Mouse (Mus musculus) forebrain, embryonic 16.5 days (tissue): ENCODE results near the gene Nle1. TPM values are rescaled to one million over a fixed set of nuclear protein-coding genes. Genes with fewer than 3 reads are reported as not detected.

Experiments
- ATAC-seq: fragments of 200-750 bp; cut with Nextera tagmentation; 2 replicates; pipeline ENCODE4 v1.8.0; 2017; ENCODE audit warnings: mild to moderate bottlenecking, moderate library complexity
- H3K27ac ChIP-seq: fragments of 300-500 bp; sonication (generic); 2 replicates; pipeline ENCODE4 v1.5.1; 2014; ENCODE audit warnings: low read length, control low read depth
- H3K27me3 ChIP-seq: fragments of 300-500 bp; sonication (generic); replicated peaks from 2 replicates; pipeline ENCODE4 v1.6.1; 2014; ENCODE audit warnings: low read length; ENCODE audit not compliant: control insufficient read depth, insufficient read depth
- H3K36me3 ChIP-seq: fragments of 300-500 bp; sonication (generic); 2 replicates; pipeline ENCODE4 v1.6.1; 2014; ENCODE audit not compliant: control insufficient read depth, insufficient read depth
- H3K4me1 ChIP-seq: fragments of 300-500 bp; sonication (generic); replicated peaks from 2 replicates; pipeline ENCODE4 v1.6.1; 2014; ENCODE audit warnings: low read length; ENCODE audit not compliant: control insufficient read depth, insufficient read depth
- H3K4me2 ChIP-seq: fragments of 300-500 bp; sonication (generic); 2 replicates; pipeline ENCODE4 v1.6.1; 2014; ENCODE audit warnings: mild to moderate bottlenecking, low read length, control low read depth
- H3K4me3 ChIP-seq: fragments of 300-500 bp; sonication (generic); replicated peaks from 2 replicates; pipeline ENCODE4 v1.5.1; 2014; ENCODE audit warnings: mild to moderate bottlenecking, low read length, control low read depth
- H3K9ac ChIP-seq: fragments of 300-500 bp; sonication (generic); replicated peaks from 2 replicates; pipeline ENCODE4 v1.6.1; 2014; ENCODE audit warnings: low read depth, low read length, control low read depth
- H3K9me3 ChIP-seq: fragments of 300-500 bp; sonication (generic); 2 replicates; pipeline ENCODE4 v1.6.1; 2016; ENCODE audit warnings: low read length; ENCODE audit not compliant: control insufficient read depth
- WGBS: fragments of 180-500 bp; shearing (Covaris S2); extraction: QIAGEN DNeasy Blood & Tissue Kit; methylation state at CpG from one replicate; pipeline ENCODE4 v1.1.7; 2014; 5-methylcytosine and 5-hydroxymethylcytosine counted together
- polyA plus RNA-seq: library from polyadenylated mRNA; unstranded; fragments of >200 nt; fragmentation: Nextera tagmentation; extraction: Ambion mirVana; gene quantifications from 2 replicates; pipeline ENCODE4 v1.2.1, GENCODE M21; 2015

The Nle1 gene
- polyA plus RNA-seq, 1 experiment from 2014 or later, result 39.7 TPM

- Histone ChIP-seq H3K27me3 (0 out of 2 replicates have a peak, but pooled peaks cover 2% of the 10 kb centered on the region), H3K9ac (no peak overlapping the region), H3K4me1 (no peaks in the 10 kb centered on the region), H3K36me3 (no peaks in the 10 kb centered on the region), H3K4me2 (no peak overlapping the region), H3K4me3 (no peak overlapping the region), H3K27ac (no peak overlapping the region), H3K9me3 (no peaks in the 10 kb centered on the region)
- ATAC-seq, result no peak
- 76% methylated on average over 4 of the region's 4 CpGs for WGBS
These were observed 13.5 kb upstream of the Nle1 start for GRCm38 (mm10) chr11:82921691-82922090.

GRCm38 (mm10) chr11:82920768-82921167 lies 12.6 kb upstream of the Nle1 start:
- H3K9ac ChIP-seq, result no peak overlapping the region
- no peak overlapping the region for H3K4me2 ChIP-seq
- 69% methylated on average over 10 of the region's 10 CpGs for WGBS
- no peak for ATAC-seq
- H3K4me1 ChIP-seq, result no peaks in the 10 kb centered on the region
- H3K4me3 ChIP-seq, result no peak overlapping the region
- no peak overlapping the region for H3K27ac ChIP-seq
- H3K27me3 ChIP-seq, result 0 out of 2 replicates have a peak, but pooled peaks cover 2% of the 10 kb centered on the region
- H3K36me3 ChIP-seq, result no peaks in the 10 kb centered on the region
- H3K9me3 ChIP-seq, result no peaks in the 10 kb centered on the region

DNA sequence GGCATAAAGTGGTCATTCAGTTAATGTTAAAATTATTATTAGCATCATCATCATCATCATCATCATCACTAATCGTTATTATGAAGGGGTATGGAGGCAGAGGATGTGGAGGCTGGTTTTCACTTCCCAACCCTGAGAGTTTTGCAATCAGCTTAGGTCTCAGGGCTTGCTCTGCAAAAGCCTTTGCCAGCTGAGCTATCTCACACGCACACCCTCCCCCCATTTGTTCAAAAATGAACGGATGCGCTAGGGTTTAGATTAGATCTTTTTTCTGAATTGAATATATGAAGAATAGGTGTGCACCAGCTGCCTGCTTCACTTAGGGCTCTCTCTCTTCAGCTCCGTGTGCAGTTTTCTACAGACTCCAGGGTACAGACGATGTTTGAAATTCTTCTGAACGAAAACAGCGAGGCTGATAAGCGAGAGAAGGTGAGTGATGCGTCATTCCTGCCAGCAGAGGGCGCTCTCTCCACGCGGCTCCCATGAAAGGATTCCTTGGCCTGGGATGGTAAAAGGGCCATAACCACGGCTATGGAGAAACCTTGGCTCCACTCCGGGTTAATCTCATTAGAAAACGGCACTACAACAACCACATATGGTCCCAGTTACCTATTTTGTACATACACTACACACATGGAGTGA lies 6.6 kb upstream of the Nle1 start:
- H3K27ac ChIP-seq, result no peak overlapping the region
- peak overlapping the region; percentile 48 for H3K4me2 ChIP-seq
- H3K36me3 ChIP-seq, result no peaks in the 10 kb centered on the region
- H3K27me3 ChIP-seq, result 0 out of 2 replicates have a peak, but pooled peaks cover 2% of the 10 kb centered on the region
- 0 out of 2 replicates have a peak, but pooled peaks cover 2% of the 10 kb centered on the region for H3K4me1 ChIP-seq
- peak overlapping the region; percentile 30; the same call in 1 of the 2 replicates for H3K9ac ChIP-seq
- WGBS, result 8% methylated on average over 16 of the region's 16 CpGs
- no peaks in the 10 kb centered on the region for H3K9me3 ChIP-seq
- H3K4me3 ChIP-seq, result 0 out of 2 replicates have a peak overlapping the region, but pooled peaks have one; percentile 21
- peak; percentile 66 for ATAC-seq

DNA sequence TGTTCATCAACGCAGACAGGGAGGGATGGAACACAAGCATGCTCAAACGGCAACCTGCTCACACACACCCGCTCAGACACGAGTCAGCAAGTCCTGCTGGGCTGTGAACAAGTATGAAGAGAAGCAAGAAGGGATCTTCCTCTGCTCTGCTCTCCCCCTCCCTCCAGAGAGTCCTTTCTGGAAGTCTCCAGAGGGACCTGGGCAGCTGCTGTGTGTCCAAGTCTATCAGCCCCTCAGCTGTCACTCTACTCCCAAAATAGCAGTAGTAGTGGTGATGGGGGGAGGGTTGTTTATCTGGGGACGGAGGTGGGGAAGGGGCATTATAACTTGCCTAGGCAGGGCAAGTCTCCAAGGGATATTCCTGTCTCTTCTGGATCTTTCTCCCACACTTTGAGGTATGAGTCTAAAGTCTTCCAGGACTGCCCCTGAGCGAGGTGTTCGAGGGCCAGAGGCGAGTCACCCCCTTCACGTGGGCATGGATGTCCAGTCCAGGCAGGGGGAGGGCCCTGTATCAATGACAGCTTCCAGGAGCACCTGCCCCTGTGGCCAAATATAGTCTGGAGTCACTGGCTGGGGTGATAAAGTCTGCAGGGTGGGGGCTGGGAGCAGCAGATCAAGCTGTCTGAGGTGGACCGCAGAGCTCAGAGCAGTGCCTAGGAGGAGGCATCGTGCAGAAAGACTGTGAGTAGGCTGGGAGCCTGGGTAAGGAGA lies 2.6 kb upstream of the Nle1 start:
- 83% methylated on average over 11 of the region's 11 CpGs for WGBS
- Histone ChIP-seq H3K27ac (no peak overlapping the region), H3K9me3 (no peaks in the 10 kb centered on the region), H3K4me1 (peaks cover 12% of the 10 kb centered on the region), H3K4me3 (no peak overlapping the region), H3K9ac (no peak overlapping the region), H3K36me3 (no peaks in the 10 kb centered on the region), H3K4me2 (no peak overlapping the region), H3K27me3 (no peaks in the 10 kb centered on the region)
- ATAC-seq, result no peak

DNA sequence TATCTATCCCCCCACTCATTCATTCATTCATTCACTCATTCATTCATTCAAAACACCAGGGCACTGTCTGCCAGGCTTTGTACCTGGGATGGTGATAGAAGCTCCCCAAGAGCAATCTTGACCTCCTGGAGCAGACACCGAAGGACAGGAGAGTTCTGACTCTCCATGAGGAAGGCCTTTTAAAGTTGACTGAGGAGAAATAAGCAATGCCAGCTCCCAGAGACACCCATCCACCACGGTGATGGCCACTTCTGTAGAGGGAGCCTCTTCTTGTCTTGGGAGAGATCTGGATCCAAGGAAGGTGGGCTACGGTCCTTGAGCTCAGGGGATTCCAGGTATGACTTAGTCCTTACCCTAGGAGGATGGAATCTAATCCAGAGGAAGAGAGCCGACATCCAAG lies 2.0 kb upstream of the Nle1 start, which contains the start of gene Unc45b:
Unc45b (plus strand) TSS at position 301 of the 400 bp plus-strand sequence.
- Histone ChIP-seq H3K9me3 (no peaks in the 10 kb centered on the region), H3K36me3 (no peaks in the 10 kb centered on the region), H3K27ac (no peak within 1 kb of the TSS), H3K27me3 (no peaks in the 10 kb centered on the region), H3K4me1 (peaks cover 12% of the 10 kb centered on the region), H3K4me2 (no peak within 1 kb of the TSS), H3K4me3 (no peak within 1 kb of the TSS), H3K9ac (no peak within 1 kb of the TSS)
- 87% methylated on average over 4 of the region's 4 CpGs for WGBS
- no peak for ATAC-seq

- 51% methylated on average over 10 of the region's 10 CpGs for WGBS
- Histone ChIP-seq H3K27ac (no peak overlapping the region), H3K4me2 (peak overlapping the region; percentile 65), H3K9me3 (no peaks in the 10 kb centered on the region), H3K9ac (no peak overlapping the region; the same call in 1 of the 2 replicates), H3K36me3 (peaks cover 8% of the 10 kb centered on the region), H3K27me3 (no peaks in the 10 kb centered on the region), H3K4me1 (peaks cover 10% of the 10 kb centered on the region), H3K4me3 (peak overlapping the region; percentile 81)
- ATAC-seq, result peak; percentile 7; the same call in 1 of the 2 replicates
These were observed 388 bp upstream of the Nle1 start for GRCm38 (mm10) chr11:82908608-82908989.

DNA sequence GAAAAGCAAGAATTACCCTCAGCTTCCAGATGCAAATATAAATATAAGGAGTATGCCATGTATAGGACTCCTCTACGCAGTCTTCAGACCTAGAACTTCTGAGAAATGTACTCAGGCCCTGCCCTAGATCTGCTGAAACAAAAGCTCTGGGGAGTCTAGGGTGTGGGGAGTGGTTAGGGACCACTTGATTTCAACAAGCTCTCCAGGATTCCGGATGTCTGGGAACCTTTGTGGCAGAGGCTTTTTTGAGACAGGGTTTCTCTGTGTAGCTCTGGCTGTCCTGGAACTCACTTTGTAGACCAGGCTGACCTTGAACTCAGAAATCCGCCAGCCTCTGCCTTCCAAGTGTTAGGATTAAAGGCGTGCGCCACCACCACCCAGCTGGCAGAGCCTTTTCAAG lies 2.4 kb downstream of the Nle1 start:
- H3K4me1 ChIP-seq, result peaks cover 10% of the 10 kb centered on the region
- no peak overlapping the region for H3K4me2 ChIP-seq
- WGBS, result 87% methylated on average over 5 of the region's 5 CpGs
- H3K27me3 ChIP-seq, result no peaks in the 10 kb centered on the region
- peaks cover 27% of the 10 kb centered on the region for H3K36me3 ChIP-seq
- no peak overlapping the region for H3K4me3 ChIP-seq
- no peaks in the 10 kb centered on the region for H3K9me3 ChIP-seq
- no peak for ATAC-seq
- H3K27ac ChIP-seq, result no peak overlapping the region
- H3K9ac ChIP-seq, result no peak overlapping the region

DNA sequence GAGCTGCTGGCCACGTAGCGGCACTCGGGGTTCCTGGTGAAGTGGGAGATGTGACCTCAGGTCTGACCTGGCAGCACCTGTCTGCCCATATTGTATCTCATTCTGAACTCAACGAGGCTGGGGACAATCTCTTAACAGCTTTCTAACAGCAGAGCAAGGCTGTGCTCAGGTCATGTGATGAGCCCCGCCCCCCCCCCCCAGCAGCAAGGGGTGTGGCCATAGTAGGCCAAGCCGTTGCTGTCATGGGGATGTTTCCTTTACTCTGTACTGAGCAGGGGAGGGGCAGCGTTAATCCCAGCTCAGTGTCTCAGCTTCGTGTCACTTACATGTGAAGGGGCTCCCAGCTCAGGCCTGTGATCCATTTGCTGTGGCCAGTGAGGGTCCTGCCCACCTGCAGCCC lies 3.3 kb downstream of the Nle1 start:
- no peak for ATAC-seq
- Histone ChIP-seq H3K4me1 (peaks cover 10% of the 10 kb centered on the region), H3K27ac (no peak overlapping the region), H3K36me3 (peaks cover 32% of the 10 kb centered on the region), H3K9me3 (no peaks in the 10 kb centered on the region), H3K9ac (no peak overlapping the region), H3K4me2 (no peak overlapping the region), H3K27me3 (no peaks in the 10 kb centered on the region), H3K4me3 (no peak overlapping the region)
- 62% methylated on average over 8 of the region's 8 CpGs for WGBS

DNA sequence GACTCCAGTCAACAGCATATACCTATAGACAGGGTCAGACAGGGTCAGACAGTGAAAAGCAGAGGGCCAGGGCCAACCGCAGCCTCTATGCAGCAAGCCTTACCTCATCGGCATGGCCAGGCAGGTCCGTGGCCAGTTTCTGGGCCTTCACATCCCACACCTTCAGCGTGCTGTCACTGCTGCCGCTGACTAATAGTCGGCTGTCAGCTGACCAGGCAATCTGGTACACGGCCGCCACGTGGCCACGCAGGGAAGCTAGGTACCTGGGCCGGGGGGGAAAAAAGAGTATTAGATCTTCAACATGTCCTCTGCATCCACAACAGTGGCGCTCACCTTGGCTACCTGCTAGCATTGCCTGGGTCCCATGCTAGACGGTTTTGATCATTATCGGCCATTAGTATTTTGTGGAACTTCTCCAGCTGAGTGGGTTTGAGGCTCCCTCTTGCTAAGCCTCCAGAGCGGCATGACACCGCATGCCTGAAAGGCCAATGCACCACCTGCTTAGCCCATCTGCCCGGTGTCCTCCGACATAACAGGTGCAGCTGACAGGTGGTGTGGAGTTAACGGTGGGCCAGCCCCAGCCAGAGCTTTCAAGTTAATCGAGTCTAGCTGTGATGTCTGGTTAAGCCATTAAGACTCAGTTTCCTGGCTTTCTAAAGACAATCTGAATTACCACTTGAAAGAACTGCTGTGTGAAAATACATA lies 6.5 kb downstream of the Nle1 start:
- peaks cover 32% of the 10 kb centered on the region for H3K36me3 ChIP-seq
- no peak for ATAC-seq
- WGBS, result 88% methylated on average over 20 of the region's 20 CpGs
- H3K9me3 ChIP-seq, result no peaks in the 10 kb centered on the region
- H3K27me3 ChIP-seq, result no peaks in the 10 kb centered on the region
- no peak overlapping the region for H3K4me2 ChIP-seq
- no peaks in the 10 kb centered on the region for H3K4me1 ChIP-seq
- H3K4me3 ChIP-seq, result no peak overlapping the region
- no peak overlapping the region for H3K27ac ChIP-seq
- H3K9ac ChIP-seq, result no peak overlapping the region
